ENCODE assay signal across 24 mouse cellular contexts in the genomic region with DNA sequence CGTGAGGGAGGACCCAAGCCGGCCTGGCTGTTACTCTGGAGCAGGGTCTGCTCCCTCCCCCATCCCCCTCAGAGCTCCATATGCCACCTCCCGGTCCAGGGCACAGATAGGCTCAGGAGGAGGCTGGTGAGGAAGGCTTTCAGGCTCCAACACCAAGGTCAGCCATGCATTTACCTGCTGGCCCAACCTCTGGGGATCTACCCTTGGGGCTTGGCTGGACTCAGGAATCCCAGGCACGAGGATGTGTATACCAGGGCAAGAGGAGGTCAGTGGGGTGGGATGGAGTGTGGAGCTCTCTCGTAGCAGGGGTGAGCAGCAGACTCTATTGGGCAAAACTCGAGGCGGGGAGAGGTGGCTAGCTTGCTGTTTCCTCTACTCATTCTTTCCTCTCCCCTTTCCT. TPM values are rescaled to one million over a fixed set of nuclear protein-coding genes. Genes with fewer than 3 reads are reported as not detected.
DNase-seq lines count a peak whose midpoint lies in the region; ATAC-seq lines count a peak whose summit lies in the region.
"Had no signal": no experiment of that assay in that cellular context is flagged by ENCODE, and none has a peak within 500 bp of the region (broad histone marks: within the 10 kb centered on the region; RNA-seq: fewer than 3 reads in every experiment).

No protein-coding gene starts in this region.

- H3K9ac ChIP-seq in kidney, embryonic 14.5 days (ENCODE audit: low read depth, low read length): no peak overlapping the region; the same call in 1 of the 2 replicates
- H3K9ac ChIP-seq in kidney, embryonic 16.5 days (replicated peaks; ENCODE audit: low read length): no peak overlapping the region
- H3K9ac ChIP-seq in stomach, embryonic 16.5 days (ENCODE audit: low read length): 0 out of 2 replicates have a peak overlapping the region, but pooled peaks have one; percentile 16
- H3K9ac ChIP-seq in forebrain, embryonic 13.5 days: no peak overlapping the region
- H3K9ac ChIP-seq: embryonic facial prominence, embryonic 15.5 days; hindbrain, embryonic 15.5 days; midbrain, embryonic 12.5 days had no signal

- no peak overlapping the region for H3K4me2 ChIP-seq in kidney, embryonic 14.5 days (replicated peaks; ENCODE audit: low read depth, low read length)
- no peak overlapping the region for H3K4me2 ChIP-seq in kidney, embryonic 16.5 days (replicated peaks; ENCODE audit: low read depth, low read length)
- no peak overlapping the region for H3K4me2 ChIP-seq in stomach, embryonic 16.5 days (ENCODE audit: low read depth, low read length)
- H3K4me2 ChIP-seq in forebrain, embryonic 13.5 days: no peak overlapping the region
- H3K4me2 ChIP-seq: embryonic facial prominence, embryonic 15.5 days; hindbrain, embryonic 15.5 days; midbrain, embryonic 12.5 days had no signal

- no peak overlapping the region for H3K4me3 ChIP-seq in kidney, embryonic 14.5 days (ENCODE audit: low read length)
- H3K4me3 ChIP-seq in kidney, embryonic 16.5 days (ENCODE audit: low read length): no peak overlapping the region
- H3K4me3 ChIP-seq in stomach, embryonic 16.5 days (replicated peaks; ENCODE audit: low read length): no peak overlapping the region
- no peak overlapping the region for H3K4me3 ChIP-seq in forebrain, embryonic 13.5 days
- H3K4me3 ChIP-seq: embryonic facial prominence, embryonic 15.5 days; forebrain, embryonic 10.5 days; hindbrain, embryonic 15.5 days; midbrain, embryonic 12.5 days; myocyte had no signal

- H3K36me3 ChIP-seq in kidney, embryonic 14.5 days (ENCODE audit: control insufficient read depth, insufficient read depth, low read length): no peaks in the 10 kb centered on the region
- no peaks in the 10 kb centered on the region for H3K36me3 ChIP-seq in kidney, embryonic 16.5 days (ENCODE audit: insufficient read depth, low read length)
- H3K36me3 ChIP-seq in stomach, embryonic 16.5 days (ENCODE audit: control insufficient read depth, insufficient read depth, low read length): no peaks in the 10 kb centered on the region
- no peaks in the 10 kb centered on the region for H3K36me3 ChIP-seq in forebrain, embryonic 13.5 days (ENCODE audit: poor library complexity, severe bottlenecking)
- H3K36me3 ChIP-seq: embryonic facial prominence, embryonic 15.5 days; forebrain, embryonic 10.5 days; G1E; hindbrain, embryonic 15.5 days; midbrain, embryonic 12.5 days had no signal

- H3K4me1 ChIP-seq in kidney, embryonic 14.5 days (ENCODE audit: control insufficient read depth, insufficient read depth, low read length): peaks cover 46% of the 10 kb centered on the region
- peaks cover 57% of the 10 kb centered on the region for H3K4me1 ChIP-seq in kidney, embryonic 16.5 days (ENCODE audit: insufficient read depth, low read length)
- H3K4me1 ChIP-seq in stomach, embryonic 16.5 days (ENCODE audit: control insufficient read depth, insufficient read depth, low read length): peaks cover 41% of the 10 kb centered on the region
- no peaks in the 10 kb centered on the region for H3K4me1 ChIP-seq in forebrain, embryonic 13.5 days
- H3K4me1 ChIP-seq: hindbrain, embryonic 15.5 days; midbrain, embryonic 12.5 days had no signal

- H3K27ac ChIP-seq in kidney, embryonic 14.5 days (ENCODE audit: low read depth, low read length): no peak overlapping the region; the same call in 1 of the 2 replicates
- H3K27ac ChIP-seq in kidney, embryonic 16.5 days (ENCODE audit: low read length): peak overlapping the region; percentile 76
- no peak overlapping the region for H3K27ac ChIP-seq in stomach, embryonic 16.5 days (ENCODE audit: low read length)
- no peak overlapping the region for H3K27ac ChIP-seq in forebrain, embryonic 13.5 days
- H3K27ac ChIP-seq: forebrain, embryonic 10.5 days; hindbrain, embryonic 15.5 days; midbrain, embryonic 12.5 days had no signal

- H3K9me3 ChIP-seq in kidney, embryonic 14.5 days (ENCODE audit: control insufficient read depth, low read length): no peaks in the 10 kb centered on the region
- H3K9me3 ChIP-seq in kidney, embryonic 16.5 days (ENCODE audit: low read length): no peaks in the 10 kb centered on the region
- H3K9me3 ChIP-seq in stomach, embryonic 16.5 days (replicated peaks; ENCODE audit: control insufficient read depth, low read length): no peaks in the 10 kb centered on the region
- H3K9me3 ChIP-seq in forebrain, embryonic 13.5 days (replicated peaks): no peaks in the 10 kb centered on the region
- H3K9me3 ChIP-seq: embryonic facial prominence, embryonic 15.5 days; forebrain, embryonic 10.5 days; G1E; hindbrain, embryonic 15.5 days; midbrain, embryonic 12.5 days had no signal

- peak; percentile 87 for DNase-seq in heart, adult 11 months
- no peak for DNase-seq in heart, adult 8-10 months (ENCODE audit: low spot score)
- DNase-seq in kidney, adult 11 months: peak; percentile 70
- no peak for DNase-seq in urinary bladder, adult 18-20 months (ENCODE audit: low spot score in 2 of 2)
- DNase-seq: adrenal gland, adult 2 months; cerebellum, adult 9-11 months; heart, postnatal 10 days; layer of hippocampus, adult 9-11 months; liver; lung, adult 2 months had no signal

- ATAC-seq in kidney, embryonic 14.5 days (ENCODE audit: low FRiP score, low TSS enrichment): no peak
- peak; percentile 47 for ATAC-seq in kidney, embryonic 16.5 days (ENCODE audit: low FRiP score, low TSS enrichment)
- ATAC-seq in stomach, embryonic 16.5 days (ENCODE audit: insufficient read depth, low FRiP score): no peak
- ATAC-seq in forebrain, embryonic 13.5 days: no peak
- ATAC-seq: CD4-positive, CD25-positive, alpha-beta regulatory T cell, adult 4 months; intestine, postnatal 0 days had no signal

- H3K27me3 ChIP-seq in kidney, embryonic 14.5 days (ENCODE audit: control insufficient read depth, insufficient read depth, low read length): no peaks in the 10 kb centered on the region
- no peaks in the 10 kb centered on the region for H3K27me3 ChIP-seq in kidney, embryonic 16.5 days (ENCODE audit: insufficient read depth, low read length)
- no peaks in the 10 kb centered on the region for H3K27me3 ChIP-seq in stomach, embryonic 16.5 days (ENCODE audit: control insufficient read depth, insufficient read depth, low read length)
- H3K27me3 ChIP-seq in forebrain, embryonic 13.5 days: no peaks in the 10 kb centered on the region
- H3K27me3 ChIP-seq: embryonic facial prominence, embryonic 15.5 days; hindbrain, embryonic 15.5 days; midbrain, embryonic 12.5 days had no signal

- WGBS in kidney, embryonic 14.5 days: 34% methylated on average over 7 of the region's 7 CpGs
- 25% methylated on average over 7 of the region's 7 CpGs for WGBS in kidney, embryonic 16.5 days
- WGBS in stomach, embryonic 16.5 days: 44% methylated on average over 7 of the region's 7 CpGs
- WGBS in forebrain, embryonic 13.5 days: 61% methylated on average over 7 of the region's 7 CpGs

RNA-seq across cellular contexts. Expression of a gene that starts 15.7 kb away (rescaled TPM):
- total RNA-seq in heart, adult 8-10 months (2022): not detected
- polyA plus RNA-seq in kidney, embryonic 14.5 days (2014; fragmentation: Nextera tagmentation; extraction: Ambion mirVana): 0.39 TPM in 1 of 2 replicates, not detected in the other
- polyA plus RNA-seq in kidney, embryonic 16.5 days (2015; fragmentation: Nextera tagmentation; extraction: Ambion mirVana): 0.28 TPM in 1 of 2 replicates, not detected in the other
- polyA plus RNA-seq in stomach, embryonic 16.5 days (2015; fragmentation: Nextera tagmentation; extraction: Ambion mirVana): 0.21 and 0.24 TPM in 2 replicates
- polyA plus RNA-seq in forebrain, embryonic 13.5 days (2015; fragmentation: Nextera tagmentation; extraction: Ambion mirVana): 0.28 and 0.42 TPM in 2 replicates
- total RNA-seq: adrenal gland, adult 2 months; G1E; gastrocnemius, adult 8-10 months; heart, postnatal 10 days had no signal
- polyA plus RNA-seq: CD4-positive, CD25-positive, alpha-beta regulatory T cell, adult 4 months; forebrain, embryonic 10.5 days; G1E; myocyte had no signal

RNA-seq across cellular contexts. Expression of a gene that starts 16.5 kb away (rescaled TPM):
- 1 to 10 TPM in 3 of 4 experiments, under 1 TPM in 1; 0.50 to 2.1 (median 1.2) TPM for total RNA-seq in heart, adult 8-10 months (2022)
- polyA plus RNA-seq in kidney, embryonic 14.5 days (2014; fragmentation: Nextera tagmentation; extraction: Ambion mirVana): 1.6 and 2.1 TPM in 2 replicates
- 1.5 and 2.5 TPM in 2 replicates for polyA plus RNA-seq in kidney, embryonic 16.5 days (2015; fragmentation: Nextera tagmentation; extraction: Ambion mirVana)
- 5.1 and 7.7 TPM in 2 replicates for polyA plus RNA-seq in stomach, embryonic 16.5 days (2015; fragmentation: Nextera tagmentation; extraction: Ambion mirVana)
- polyA plus RNA-seq in forebrain, embryonic 13.5 days (2015; fragmentation: Nextera tagmentation; extraction: Ambion mirVana): 0.13 and 0.16 TPM in 2 replicates
- polyA plus RNA-seq: CD4-positive, CD25-positive, alpha-beta regulatory T cell, adult 4 months had no signal

RNA-seq across cellular contexts. Expression of a gene that starts 49.2 kb away (rescaled TPM):
- total RNA-seq in heart, adult 8-10 months (2022): 10 to 100 TPM in 2 of 4 experiments, 1 to 10 TPM in 2; 9.1 to 12.5 (median 10.4) TPM
- 24.9 and 28.9 TPM in 2 replicates for polyA plus RNA-seq in kidney, embryonic 14.5 days (2014; fragmentation: Nextera tagmentation; extraction: Ambion mirVana)
- polyA plus RNA-seq in kidney, embryonic 16.5 days (2015; fragmentation: Nextera tagmentation; extraction: Ambion mirVana): 35.1 and 35.8 TPM in 2 replicates
- polyA plus RNA-seq in stomach, embryonic 16.5 days (2015; fragmentation: Nextera tagmentation; extraction: Ambion mirVana): 25.7 and 27.3 TPM in 2 replicates
- 26.5 and 31.0 TPM in 2 replicates for polyA plus RNA-seq in forebrain, embryonic 13.5 days (2015; fragmentation: Nextera tagmentation; extraction: Ambion mirVana)

RNA-seq across cellular contexts. Expression of a gene that starts 52.0 kb away (rescaled TPM):
- total RNA-seq in heart, adult 8-10 months (2022): 10 to 100 TPM; 74.4 to 82.2 (median 75.2) TPM
- 257 and 276 TPM in 2 replicates for polyA plus RNA-seq in kidney, embryonic 14.5 days (2014; fragmentation: Nextera tagmentation; extraction: Ambion mirVana)
- polyA plus RNA-seq in kidney, embryonic 16.5 days (2015; fragmentation: Nextera tagmentation; extraction: Ambion mirVana): 295 and 301 TPM in 2 replicates
- polyA plus RNA-seq in stomach, embryonic 16.5 days (2015; fragmentation: Nextera tagmentation; extraction: Ambion mirVana): 334 and 340 TPM in 2 replicates
- 67.6 and 75.8 TPM in 2 replicates for polyA plus RNA-seq in forebrain, embryonic 13.5 days (2015; fragmentation: Nextera tagmentation; extraction: Ambion mirVana)

RNA-seq across cellular contexts. Expression of a gene that starts 52.5 kb away (rescaled TPM):
- under 1 TPM in 1 of 4 experiments, not detected in 3; 0.33 TPM for total RNA-seq in heart, adult 8-10 months (2022)
- polyA plus RNA-seq in kidney, embryonic 14.5 days (2014; fragmentation: Nextera tagmentation; extraction: Ambion mirVana): 2.4 and 2.8 TPM in 2 replicates
- 2.2 and 2.7 TPM in 2 replicates for polyA plus RNA-seq in kidney, embryonic 16.5 days (2015; fragmentation: Nextera tagmentation; extraction: Ambion mirVana)
- 4.7 and 5.4 TPM in 2 replicates for polyA plus RNA-seq in stomach, embryonic 16.5 days (2015; fragmentation: Nextera tagmentation; extraction: Ambion mirVana)
- polyA plus RNA-seq in forebrain, embryonic 13.5 days (2015; fragmentation: Nextera tagmentation; extraction: Ambion mirVana): 0.26 and 0.28 TPM in 2 replicates
- total RNA-seq: G1E; left cerebral cortex, postnatal 25 days had no signal
- polyA plus RNA-seq: CD4-positive, CD25-positive, alpha-beta regulatory T cell, adult 4 months had no signal

Comparison
In these comparisons a context has a peak if more than half of its experiments do, and no peak if none do; other contexts are left out.
1. DNase-seq: peak in heart, adult 11 months (single experiment) and kidney, adult 11 months (single experiment); none in heart, adult 8-10 months (single experiment) and urinary bladder, adult 18-20 months (0 of 2).